Mouse (Mus musculus) limb, embryonic 12.5 days (tissue): ENCODE data around the gene Epha6. TPM values are rescaled to one million over a fixed set of nuclear protein-coding genes. Genes with fewer than 3 reads are reported as not detected.

Experiments
- ATAC-seq: fragments of 200-750 bp; cut with Nextera tagmentation; 2 replicates; pipeline ENCODE4 v1.8.0; 2017; ENCODE audit warnings: low read depth, moderate TSS enrichment; ENCODE audit not compliant: insufficient number of reproducible peaks, insufficient read depth, low FRiP score, low TSS enrichment
- H3K27ac ChIP-seq: fragments of 300-500 bp; sonication (generic); 2 replicates; pipeline ENCODE4 v1.5.1; 2016; ENCODE audit warnings: mild to moderate bottlenecking, moderate library complexity
- H3K27me3 ChIP-seq: fragments of 300-500 bp; sonication (generic); 2 replicates; pipeline ENCODE4 v1.6.1; 2016; ENCODE audit warnings: mild to moderate bottlenecking, moderate library complexity
- H3K36me3 ChIP-seq: fragments of 300-500 bp; sonication (generic); 2 replicates; pipeline ENCODE4 v1.6.1; 2016; ENCODE audit warnings: mild to moderate bottlenecking, moderate library complexity
- H3K4me1 ChIP-seq: fragments of 300-500 bp; sonication (generic); replicated peaks from 2 replicates; pipeline ENCODE4 v1.6.1; 2016
- H3K4me2 ChIP-seq: fragments of 300-500 bp; sonication (generic); 2 replicates; pipeline ENCODE4 v1.6.1; 2016; ENCODE audit warnings: mild to moderate bottlenecking, moderate library complexity
- H3K4me3 ChIP-seq: fragments of 300-500 bp; sonication (generic); replicated peaks from 2 replicates; pipeline ENCODE4 v1.5.1; 2016; ENCODE audit warnings: mild to moderate bottlenecking
- H3K9ac ChIP-seq: fragments of 300-500 bp; sonication (generic); replicated peaks from 2 replicates; pipeline ENCODE4 v1.6.1; 2016; ENCODE audit warnings: mild to moderate bottlenecking, moderate library complexity
- H3K9me3 ChIP-seq: fragments of 300-500 bp; sonication (generic); 2 replicates; pipeline ENCODE4 v1.6.1; 2016; ENCODE audit warnings: mild to moderate bottlenecking, moderate library complexity
- WGBS: fragments of 180-500 bp; shearing (Covaris S2); methylation state at CpG from one replicate; pipeline ENCODE4 v1.1.7; 2016; 5-methylcytosine and 5-hydroxymethylcytosine counted together
- polyA plus RNA-seq: library from polyadenylated mRNA; unstranded; fragments of >200 nt; fragmentation: Nextera tagmentation; extraction: Ambion mirVana; gene quantifications from 2 replicates; pipeline ENCODE4 v1.2.1, GENCODE M21; 2016

Gene Epha6
- polyA plus RNA-seq, 1 experiment from 2014 or later = 0.51 TPM

GRCm38 (mm10) chr16:60121435-60121834 is 483.9 kb downstream of the Epha6 start:
- no peak for ATAC-seq
- Histone ChIP-seq H3K4me2 (no peak overlapping the region), H3K4me1 (no peaks in the 10 kb centered on the region), H3K27me3 (no peaks in the 10 kb centered on the region), H3K9ac (no peak overlapping the region), H3K9me3 (no peaks in the 10 kb centered on the region), H3K27ac (no peak overlapping the region), H3K4me3 (no peak overlapping the region), H3K36me3 (no peaks in the 10 kb centered on the region)
- 79% methylated on average over 3 of the region's 3 CpGs for WGBS

- H3K27ac ChIP-seq = no peak overlapping the region
- H3K4me1 ChIP-seq = no peaks in the 10 kb centered on the region
- H3K27me3 ChIP-seq = no peaks in the 10 kb centered on the region
- no peak overlapping the region for H3K4me2 ChIP-seq
- no peaks in the 10 kb centered on the region for H3K9me3 ChIP-seq
- no peaks in the 10 kb centered on the region for H3K36me3 ChIP-seq
- 88% methylated on average over 3 of the region's 3 CpGs for WGBS
- ATAC-seq = no peak
- H3K9ac ChIP-seq = no peak overlapping the region
- no peak overlapping the region for H3K4me3 ChIP-seq
Measured at GRCm38 (mm10) chr16:60102210-60102609, 503.1 kb downstream of the Epha6 start.

- Histone ChIP-seq H3K4me1 (no peaks in the 10 kb centered on the region), H3K36me3 (no peaks in the 10 kb centered on the region), H3K4me3 (no peak overlapping the region), H3K9me3 (no peaks in the 10 kb centered on the region), H3K4me2 (no peak overlapping the region), H3K27ac (no peak overlapping the region), H3K27me3 (no peaks in the 10 kb centered on the region), H3K9ac (no peak overlapping the region)
- 70% methylated on average over 1 of the region's 1 CpGs for WGBS
- ATAC-seq = no peak
Measured at GRCm38 (mm10) chr16:60095333-60095732, 510.0 kb downstream of the Epha6 start.

GRCm38 (mm10) chr16:60086976-60087375 is 518.4 kb downstream of the Epha6 start:
- ATAC-seq = no peak
- H3K27ac ChIP-seq = no peak overlapping the region
- H3K4me3 ChIP-seq = no peak overlapping the region
- H3K4me1 ChIP-seq = no peaks in the 10 kb centered on the region
- H3K27me3 ChIP-seq = no peaks in the 10 kb centered on the region
- no peaks in the 10 kb centered on the region for H3K9me3 ChIP-seq
- 79% methylated on average over 3 of the region's 3 CpGs for WGBS
- no peak overlapping the region for H3K9ac ChIP-seq
- no peaks in the 10 kb centered on the region for H3K36me3 ChIP-seq
- H3K4me2 ChIP-seq = no peak overlapping the region

GRCm38 (mm10) chr16:60070457-60071112 is 534.7 kb downstream of the Epha6 start:
- no peak for ATAC-seq
- no peaks in the 10 kb centered on the region for H3K36me3 ChIP-seq

GRCm38 (mm10) chr16:60043809-60044208 is 561.5 kb downstream of the Epha6 start:
- no peak for ATAC-seq
- 75% methylated on average over 1 of the region's 1 CpGs for WGBS

More at GRCm38 (mm10) chr16:60070457-60071112, 534.7 kb downstream of the Epha6 start:
- WGBS = 76% methylated on average over 10 of the region's 10 CpGs
- no peaks in the 10 kb centered on the region for H3K4me1 ChIP-seq
- no peak overlapping the region for H3K27ac ChIP-seq
- H3K4me2 ChIP-seq = no peak overlapping the region
- H3K4me3 ChIP-seq = no peak overlapping the region
- no peaks in the 10 kb centered on the region for H3K9me3 ChIP-seq
- no peaks in the 10 kb centered on the region for H3K27me3 ChIP-seq
- H3K9ac ChIP-seq = no peak overlapping the region

GRCm38 (mm10) chr16:60028381-60028780 is 577.0 kb downstream of the Epha6 start:
- no peaks in the 10 kb centered on the region for H3K36me3 ChIP-seq
- H3K9me3 ChIP-seq = no peaks in the 10 kb centered on the region
- H3K27ac ChIP-seq = no peak overlapping the region
- no peaks in the 10 kb centered on the region for H3K4me1 ChIP-seq
- H3K9ac ChIP-seq = no peak overlapping the region
- no peaks in the 10 kb centered on the region for H3K27me3 ChIP-seq
- ATAC-seq = no peak
- H3K4me3 ChIP-seq = no peak overlapping the region
- 89% methylated on average over 1 of the region's 1 CpGs for WGBS
- no peak overlapping the region for H3K4me2 ChIP-seq

More at GRCm38 (mm10) chr16:60043809-60044208, 561.5 kb downstream of the Epha6 start:
- Histone ChIP-seq H3K36me3 (no peaks in the 10 kb centered on the region), H3K27me3 (no peaks in the 10 kb centered on the region), H3K4me2 (no peak overlapping the region), H3K4me1 (no peaks in the 10 kb centered on the region), H3K9ac (no peak overlapping the region), H3K9me3 (no peaks in the 10 kb centered on the region), H3K27ac (no peak overlapping the region), H3K4me3 (no peak overlapping the region)

GRCm38 (mm10) chr16:60006857-60007568 is 598.3 kb downstream of the Epha6 start:
- Histone ChIP-seq H3K4me3 (no peak overlapping the region), H3K36me3 (no peaks in the 10 kb centered on the region), H3K4me1 (0 out of 2 replicates have a peak, but pooled peaks cover 3% of the 10 kb centered on the region), H3K27ac (no peak overlapping the region), H3K4me2 (no peak overlapping the region), H3K9ac (no peak overlapping the region), H3K27me3 (no peaks in the 10 kb centered on the region), H3K9me3 (no peaks in the 10 kb centered on the region)
- 0 out of 2 replicates have a peak, but pooled peaks have one; percentile 60 for ATAC-seq
- WGBS = 49% methylated on average over 2 of the region's 2 CpGs

GRCm38 (mm10) chr16:59969816-59970215 is 635.5 kb downstream of the Epha6 start:
- Histone ChIP-seq H3K36me3 (no peaks in the 10 kb centered on the region), H3K4me3 (no peak overlapping the region), H3K4me2 (no peak overlapping the region), H3K27ac (no peak overlapping the region), H3K4me1 (no peaks in the 10 kb centered on the region), H3K9ac (no peak overlapping the region), H3K9me3 (no peaks in the 10 kb centered on the region), H3K27me3 (no peaks in the 10 kb centered on the region)
- WGBS = 56% methylated on average over 4 of the region's 4 CpGs
- no peak for ATAC-seq

GRCm38 (mm10) chr16:59955731-59956130 is 649.6 kb downstream of the Epha6 start:
- Histone ChIP-seq H3K9ac (no peak overlapping the region), H3K4me3 (no peak overlapping the region), H3K27me3 (no peaks in the 10 kb centered on the region), H3K4me2 (no peak overlapping the region), H3K27ac (no peak overlapping the region), H3K36me3 (no peaks in the 10 kb centered on the region), H3K4me1 (no peaks in the 10 kb centered on the region), H3K9me3 (no peaks in the 10 kb centered on the region)
- 71% methylated on average over 2 of the region's 2 CpGs for WGBS
- no peak for ATAC-seq

GRCm38 (mm10) chr16:59923696-59924095 is 681.6 kb downstream of the Epha6 start:
- H3K4me1 ChIP-seq = no peaks in the 10 kb centered on the region
- H3K4me3 ChIP-seq = no peak overlapping the region
- no peaks in the 10 kb centered on the region for H3K9me3 ChIP-seq
- 89% methylated on average over 4 of the region's 4 CpGs for WGBS
- no peak overlapping the region for H3K9ac ChIP-seq
- ATAC-seq = no peak
- H3K36me3 ChIP-seq = no peaks in the 10 kb centered on the region
- no peak overlapping the region for H3K4me2 ChIP-seq
- no peaks in the 10 kb centered on the region for H3K27me3 ChIP-seq
- H3K27ac ChIP-seq = no peak overlapping the region
